Mouse (Mus musculus) left cerebral cortex, adult 8-10 months (tissue): Measurements from ENCODE around the gene Rgl2. TPM values are rescaled to one million over a fixed set of nuclear protein-coding genes. Genes with fewer than 3 reads are reported as not detected.

Experiments used
- DNase-seq, 2 experiments: peaks; one replicate each; pipeline ENCODE4 v3.0.0; 2022; ENCODE audit warnings: low spot score in 2 of 2
- total RNA-seq, 4 experiments: library from RNA; stranded (reverse); gene quantifications; 2 replicates each; pipeline ENCODE4 v1.2.4; 2022

Gene Rgl2
- total RNA-seq, 4 experiments from 2014 or later = 48.9 to 73.4 (median 60.6) TPM

DNA sequence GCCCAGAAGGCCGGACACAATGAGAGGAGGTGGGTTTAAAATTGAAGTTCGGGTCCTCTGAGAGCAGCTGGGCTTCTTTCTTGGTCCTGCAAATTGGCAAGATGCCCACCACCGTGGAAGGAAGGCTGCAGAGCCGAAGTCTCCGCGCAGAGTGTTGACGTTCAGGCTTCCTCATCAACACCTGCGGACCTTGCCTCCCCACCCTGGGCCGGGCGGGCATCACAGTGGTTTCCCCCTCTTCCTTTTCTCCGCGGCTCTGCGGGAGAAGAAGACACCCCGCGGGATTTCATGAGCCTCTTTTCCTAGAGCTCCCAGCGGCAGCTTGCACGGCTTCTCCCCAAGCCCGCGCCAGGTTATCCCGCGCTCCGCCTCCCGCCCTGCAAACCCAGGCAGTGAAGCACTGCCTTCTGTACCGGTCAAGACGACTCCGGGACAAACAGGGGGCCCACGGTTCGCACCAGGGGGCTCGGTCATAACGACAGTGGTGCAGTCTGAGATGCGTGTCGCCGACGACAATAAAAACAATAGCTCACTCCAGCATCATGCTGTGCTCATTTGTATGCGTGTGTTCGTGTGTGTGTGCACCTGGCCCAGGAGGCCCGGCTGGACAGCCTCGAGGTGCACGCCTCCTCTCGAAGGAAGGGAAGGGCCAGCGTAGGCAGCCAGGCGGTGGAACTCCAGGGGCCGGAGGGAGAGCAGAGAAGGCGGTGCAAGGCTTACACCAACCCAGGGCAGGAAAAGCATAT, 20.8 kb upstream of the Rgl2 start:
- peak in 1 of 2 experiments; percentile 63 for DNase-seq

DNA sequence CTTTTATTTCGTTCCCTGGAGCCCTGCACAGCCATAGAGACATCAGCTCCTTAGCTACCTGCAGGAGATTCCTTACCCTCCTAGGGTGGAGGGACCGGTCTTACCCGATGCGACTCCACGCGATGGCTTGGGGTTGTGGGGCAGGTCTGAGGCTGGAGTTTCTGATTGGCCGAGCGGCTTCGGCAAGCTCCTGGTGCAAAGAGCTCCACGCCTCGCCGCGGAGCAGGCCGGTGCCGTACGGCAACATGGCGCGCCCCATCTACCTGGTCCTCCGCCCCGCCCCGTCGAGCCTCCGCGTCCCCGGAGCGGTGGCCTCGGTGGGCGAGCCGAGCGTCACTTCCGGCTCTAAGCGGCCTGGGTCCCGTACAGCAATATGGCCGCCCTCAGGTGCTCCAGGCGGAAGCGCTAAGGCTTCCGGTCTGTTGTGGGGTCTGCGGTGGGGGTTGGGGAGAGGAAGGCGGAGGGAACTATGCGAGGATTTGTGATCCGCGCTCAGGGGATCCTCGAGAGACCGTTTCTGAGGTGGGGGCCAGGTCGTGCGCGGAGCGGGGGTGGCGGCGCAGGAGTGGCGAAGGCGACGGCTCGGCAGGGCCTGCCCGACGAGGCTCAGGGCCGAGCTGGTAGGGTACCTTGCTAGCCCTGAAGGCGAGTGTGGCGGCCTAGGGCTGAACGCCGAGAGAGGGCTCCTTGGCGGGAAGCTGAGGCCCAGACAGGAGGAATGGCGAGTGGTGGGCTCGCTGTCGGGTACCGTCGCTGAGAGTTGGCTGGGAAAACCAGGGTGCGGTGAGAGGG, 20.1 kb upstream of the Rgl2 start, which contains the start of gene Daxx:
Gene Daxx, plus strand, starts transcription at position 338 of the 792 bp plus-strand sequence.
- DNase-seq = peak; percentile 94 to 99

DNA sequence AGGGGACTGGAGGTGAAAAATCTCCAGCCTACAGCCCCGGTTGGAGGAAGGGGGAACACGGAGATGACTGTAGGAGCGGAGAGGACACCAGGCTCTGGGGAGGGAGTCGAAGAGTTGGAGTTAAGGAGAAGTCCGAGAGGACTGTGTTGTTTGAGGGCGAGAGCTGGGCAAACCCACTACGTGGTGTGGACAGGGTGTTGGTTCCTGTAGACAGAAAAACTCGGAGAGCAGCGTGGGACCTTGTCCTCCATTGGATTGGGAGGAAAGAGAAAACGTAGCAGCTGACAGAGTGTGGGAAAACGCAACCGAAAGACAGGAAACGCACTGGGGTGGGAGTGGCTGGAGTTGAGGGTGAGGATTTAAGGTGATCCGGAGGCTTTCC, 19.5 kb upstream of the Rgl2 start:
- DNase-seq = no peak

DNA sequence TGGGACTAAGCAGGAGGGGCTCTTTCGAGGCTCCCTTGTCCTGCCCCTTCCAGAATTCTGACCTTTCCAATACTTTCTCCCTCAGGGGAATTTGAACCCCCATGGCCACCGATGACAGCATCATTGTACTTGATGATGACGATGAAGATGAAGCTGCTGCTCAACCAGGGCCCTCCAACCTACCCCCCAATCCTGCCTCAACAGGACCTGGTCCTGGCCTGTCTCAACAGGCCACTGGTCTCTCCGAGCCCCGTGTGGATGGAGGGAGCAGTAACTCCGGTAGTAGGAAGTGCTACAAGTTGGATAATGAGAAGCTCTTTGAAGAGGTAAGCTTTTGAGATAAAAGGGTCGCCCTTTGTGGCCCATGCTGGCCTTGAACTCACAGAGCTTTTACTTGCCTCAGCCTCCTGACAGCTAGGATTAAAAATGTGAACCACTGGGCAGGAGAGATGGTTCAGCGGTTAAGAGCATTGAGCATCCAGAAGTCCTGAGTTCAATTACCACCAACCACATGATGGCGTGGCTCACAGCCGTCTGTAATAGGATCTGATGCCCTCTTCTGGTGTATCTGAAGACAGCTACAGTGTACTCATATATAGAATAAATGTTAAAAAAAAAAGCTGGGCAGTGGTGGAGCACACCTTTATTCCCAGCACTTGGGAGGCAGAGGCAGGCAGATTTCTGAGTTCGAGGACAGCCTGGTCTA, 18.8 kb upstream of the Rgl2 start:
- DNase-seq = no peak

DNA sequence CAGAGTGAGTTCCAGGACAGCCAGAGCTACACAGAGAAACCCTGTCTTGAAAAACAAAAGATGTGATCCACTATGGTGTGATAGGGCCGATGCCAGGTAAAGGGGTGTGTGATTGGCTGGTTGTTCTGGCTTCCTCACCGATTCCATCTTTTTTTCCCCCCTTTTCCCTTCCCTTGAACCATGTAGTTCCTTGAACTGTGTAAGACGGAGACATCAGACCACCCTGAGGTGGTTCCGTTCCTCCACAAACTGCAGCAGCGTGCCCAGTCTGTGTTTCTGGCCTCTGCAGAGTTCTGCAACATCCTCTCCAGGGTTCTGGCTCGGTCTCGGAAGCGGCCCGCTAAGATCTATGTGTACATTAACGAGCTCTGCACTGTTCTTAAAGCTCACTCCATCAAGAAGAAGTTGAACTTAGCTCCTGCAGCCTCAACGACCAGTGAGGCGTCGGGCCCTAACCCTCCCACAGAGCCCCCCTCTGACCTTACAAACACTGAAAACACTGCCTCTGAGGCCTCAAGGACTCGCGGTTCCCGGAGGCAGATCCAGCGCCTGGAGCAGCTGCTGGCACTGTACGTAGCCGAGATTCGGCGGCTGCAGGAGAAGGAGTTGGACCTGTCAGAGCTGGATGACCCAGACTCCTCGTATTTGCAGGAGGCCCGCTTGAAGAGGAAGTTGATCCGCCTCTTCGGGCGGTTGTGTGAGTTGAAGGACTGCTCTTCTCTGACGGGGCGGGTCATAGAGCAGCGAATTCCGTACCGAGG, 18.1 kb upstream of the Rgl2 start:
- DNase-seq = no peak

DNA sequence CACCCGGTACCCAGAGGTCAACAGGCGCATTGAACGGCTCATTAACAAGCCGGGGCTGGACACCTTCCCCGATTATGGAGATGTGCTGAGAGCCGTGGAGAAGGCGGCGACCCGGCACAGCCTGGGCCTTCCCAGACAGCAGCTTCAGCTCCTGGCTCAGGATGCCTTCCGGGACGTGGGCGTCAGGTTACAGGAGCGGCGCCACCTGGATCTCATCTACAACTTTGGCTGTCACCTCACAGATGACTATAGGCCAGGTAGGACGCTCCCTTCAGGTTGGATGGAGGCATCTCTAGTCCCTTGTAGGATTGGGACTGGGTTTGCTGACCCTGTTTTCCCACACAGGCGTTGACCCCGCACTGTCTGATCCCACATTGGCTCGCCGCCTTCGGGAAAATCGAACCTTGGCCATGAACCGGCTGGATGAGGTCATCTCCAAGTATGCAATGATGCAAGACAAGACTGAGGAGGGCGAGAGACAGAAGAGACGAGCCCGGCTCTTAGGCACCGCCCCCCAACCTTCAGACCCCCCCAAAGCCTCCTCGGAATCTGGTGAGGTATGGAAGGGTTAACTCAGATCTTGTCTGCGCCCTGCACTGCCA, 17.4 kb upstream of the Rgl2 start:
- peak in 1 of 2 experiments; percentile 24 for DNase-seq

DNA sequence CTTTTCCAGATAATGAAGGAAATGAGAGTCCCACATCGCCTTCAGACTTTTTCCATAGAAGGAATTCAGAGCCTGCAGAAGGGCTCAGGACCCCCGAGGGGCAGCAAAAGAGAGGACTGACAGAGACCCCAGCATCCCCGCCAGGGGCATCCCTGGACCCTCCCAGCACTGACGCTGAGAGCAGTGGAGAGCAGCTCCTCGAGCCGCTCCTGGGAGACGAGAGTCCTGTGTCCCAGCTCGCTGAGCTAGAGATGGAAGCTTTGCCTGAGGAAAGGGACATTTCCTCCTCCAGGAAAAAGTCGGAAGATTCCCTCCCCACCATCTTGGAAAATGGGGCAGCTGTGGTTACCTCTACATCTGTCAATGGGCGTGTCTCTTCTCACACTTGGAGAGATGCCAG, 16.1 kb upstream of the Rgl2 start:
- no peak for DNase-seq

DNA sequence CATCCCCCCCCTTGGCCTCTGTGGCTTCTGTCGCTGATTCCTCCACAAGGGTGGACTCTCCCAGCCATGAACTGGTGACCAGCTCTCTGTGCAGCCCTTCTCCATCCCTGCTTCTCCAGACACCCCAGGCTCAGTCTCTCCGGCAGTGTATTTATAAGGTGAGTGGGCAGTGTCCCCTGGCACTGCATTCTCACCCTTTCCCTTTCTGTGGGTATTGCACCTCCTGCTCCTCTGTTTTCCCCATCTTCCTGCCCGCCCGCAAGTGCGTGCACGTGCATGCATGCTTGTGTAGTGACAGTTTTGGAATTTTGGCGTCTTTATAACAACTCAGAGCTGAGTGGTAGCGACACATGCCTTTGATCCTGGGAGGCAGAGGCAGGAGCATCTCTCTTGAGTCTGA, 15.4 kb upstream of the Rgl2 start:
- no peak for DNase-seq

DNA sequence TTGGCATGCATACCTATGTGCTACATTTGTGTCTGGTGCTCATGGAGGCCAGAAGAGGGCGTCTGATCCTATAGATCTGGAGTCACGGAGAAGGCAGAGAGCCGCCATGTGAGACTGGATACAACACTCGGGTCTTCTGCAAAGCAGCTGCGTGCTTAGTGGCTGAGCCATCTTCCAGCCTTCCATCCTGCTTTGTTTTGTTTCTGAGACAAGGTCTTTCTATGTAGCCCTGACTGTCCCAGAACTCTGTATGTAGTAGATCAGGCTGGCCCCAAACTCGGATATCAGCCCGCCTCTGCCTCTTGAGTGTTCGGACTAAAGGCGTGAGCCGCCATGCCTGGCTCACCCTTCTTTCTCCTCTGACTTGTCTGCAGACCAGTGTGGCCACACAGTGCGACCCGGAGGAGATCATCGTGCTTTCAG, 14.4 kb upstream of the Rgl2 start:
- peak in 1 of 2 experiments; percentile 9 for DNase-seq

DNA sequence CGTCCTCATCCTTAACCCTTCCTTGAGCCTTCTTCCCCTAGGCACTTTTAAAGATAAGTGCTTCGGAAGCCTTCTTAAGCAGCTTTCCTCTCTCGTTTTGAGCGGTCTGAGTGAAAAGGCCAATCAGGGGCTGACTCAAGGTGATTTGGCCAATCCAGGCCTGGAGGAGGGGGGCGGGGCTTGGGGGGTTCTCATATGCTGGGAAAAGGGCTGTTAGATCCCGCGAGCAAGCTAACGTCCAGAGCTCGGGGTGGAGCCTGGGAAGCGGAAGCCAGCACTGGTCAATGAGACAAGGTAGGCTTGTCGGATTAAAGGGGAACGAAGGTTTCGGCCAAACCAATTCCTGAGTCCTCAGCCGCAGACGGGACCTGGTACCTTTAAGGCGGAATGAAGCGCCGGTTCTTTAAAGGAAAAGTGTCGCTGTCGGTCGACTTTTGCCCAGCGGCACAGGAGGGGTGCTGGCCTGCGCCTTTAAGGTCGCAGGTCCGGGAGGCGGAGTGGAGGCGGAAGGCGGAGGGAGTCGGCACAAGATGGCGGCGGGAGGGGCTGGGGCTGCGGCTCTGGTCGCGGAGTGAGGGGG, 13.6 kb upstream of the Rgl2 start, which contains the start of the genes Tapbp and Zbtb22:
Gene Tapbp, plus strand, starts transcription at position 229 of the 580 bp plus-strand sequence.
Gene Zbtb22, plus strand, starts transcription at position 234 of the 580 bp plus-strand sequence.
- DNase-seq = peak; percentile 94 to 97

DNA sequence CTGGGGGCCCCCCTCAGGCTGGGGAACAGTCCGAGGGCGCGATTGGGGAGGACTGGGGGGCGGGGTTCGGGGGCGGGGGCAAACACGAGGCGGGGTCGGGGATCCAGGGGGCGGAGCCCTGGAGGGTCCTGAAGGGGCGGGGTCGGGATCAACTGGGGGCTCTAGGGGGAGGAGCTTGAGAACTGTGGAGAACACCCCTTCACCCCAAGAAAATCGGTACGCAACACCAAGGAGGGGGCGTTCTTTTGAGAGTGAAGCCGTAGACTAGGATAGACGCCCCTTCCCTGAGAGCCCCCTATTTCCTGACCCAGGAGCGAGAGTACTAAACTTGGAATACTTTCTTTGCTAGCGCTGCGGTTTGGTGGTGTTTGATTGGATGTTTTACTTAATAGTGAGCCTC, 13.0 kb upstream of the Rgl2 start:
- DNase-seq = peak in 1 of 2 experiments; percentile 28

DNA sequence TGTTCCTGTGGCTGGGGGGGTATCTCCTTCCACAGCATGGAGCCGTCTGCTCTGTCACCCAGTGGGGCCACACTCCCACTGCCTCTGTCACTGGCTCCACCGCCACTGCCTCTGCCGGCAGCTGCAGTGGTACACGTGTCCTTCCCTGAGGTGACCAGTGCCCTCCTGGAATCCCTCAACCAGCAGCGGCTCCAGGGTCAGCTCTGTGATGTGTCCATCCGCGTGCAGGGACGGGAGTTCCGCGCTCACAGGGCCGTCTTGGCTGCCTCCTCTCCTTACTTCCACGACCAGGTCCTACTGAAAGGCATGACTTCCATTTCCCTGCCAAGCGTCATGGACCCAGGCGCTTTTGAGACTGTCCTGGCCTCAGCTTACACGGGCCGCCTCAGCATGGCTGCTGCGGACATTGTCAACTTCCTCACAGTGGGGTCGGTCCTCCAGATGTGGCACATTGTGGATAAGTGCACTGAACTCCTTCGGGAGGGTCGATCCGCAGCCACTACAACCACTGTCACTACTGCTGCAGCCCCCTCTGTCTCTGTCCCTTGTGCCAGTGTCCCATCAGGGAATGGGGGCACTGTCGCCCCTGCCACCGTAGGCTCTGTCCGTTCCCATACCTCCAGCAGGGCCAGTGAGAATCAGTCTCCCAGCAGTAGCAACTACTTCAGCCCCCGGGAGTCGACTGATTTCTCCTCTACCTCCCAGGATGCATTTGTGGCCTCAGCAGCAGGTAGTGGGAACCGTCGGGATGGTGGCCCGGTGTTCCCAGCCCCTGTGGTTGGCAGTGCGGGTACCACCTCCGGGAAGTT, 12.3 kb upstream of the Rgl2 start:
- peak in 1 of 2 experiments; percentile 36 for DNase-seq

DNA sequence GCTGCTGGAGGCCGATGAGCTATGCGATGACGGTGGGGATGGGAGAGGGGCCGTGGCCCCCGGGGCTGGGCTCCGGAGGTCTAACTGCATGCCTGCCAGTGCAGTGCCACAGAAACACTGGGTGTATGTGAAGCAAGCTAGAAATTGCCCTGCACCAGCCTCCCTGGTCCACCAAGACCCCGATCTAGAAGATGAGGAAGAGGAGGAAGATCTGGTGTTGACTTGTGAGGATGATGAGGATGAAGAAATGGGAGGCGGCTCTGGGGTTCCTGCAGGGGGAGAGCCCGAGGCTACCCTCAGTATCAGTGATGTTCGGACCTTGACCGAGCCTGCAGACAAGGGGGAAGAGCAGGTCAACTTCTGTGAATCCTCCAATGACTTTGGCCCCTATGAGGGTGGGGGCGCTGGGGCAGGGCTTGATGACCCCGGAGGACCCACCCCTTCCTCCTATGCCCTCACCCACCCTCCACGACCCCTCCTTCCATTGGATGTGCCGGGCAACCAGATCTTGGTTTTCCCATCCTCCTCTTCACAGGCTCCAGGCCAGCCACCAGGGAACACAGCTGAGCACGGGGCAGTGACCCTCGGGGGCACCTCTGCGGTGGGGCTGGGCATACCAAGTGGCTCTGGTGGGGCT, 11.6 kb upstream of the Rgl2 start:
- DNase-seq = peak in 1 of 2 experiments; percentile 26

DNA sequence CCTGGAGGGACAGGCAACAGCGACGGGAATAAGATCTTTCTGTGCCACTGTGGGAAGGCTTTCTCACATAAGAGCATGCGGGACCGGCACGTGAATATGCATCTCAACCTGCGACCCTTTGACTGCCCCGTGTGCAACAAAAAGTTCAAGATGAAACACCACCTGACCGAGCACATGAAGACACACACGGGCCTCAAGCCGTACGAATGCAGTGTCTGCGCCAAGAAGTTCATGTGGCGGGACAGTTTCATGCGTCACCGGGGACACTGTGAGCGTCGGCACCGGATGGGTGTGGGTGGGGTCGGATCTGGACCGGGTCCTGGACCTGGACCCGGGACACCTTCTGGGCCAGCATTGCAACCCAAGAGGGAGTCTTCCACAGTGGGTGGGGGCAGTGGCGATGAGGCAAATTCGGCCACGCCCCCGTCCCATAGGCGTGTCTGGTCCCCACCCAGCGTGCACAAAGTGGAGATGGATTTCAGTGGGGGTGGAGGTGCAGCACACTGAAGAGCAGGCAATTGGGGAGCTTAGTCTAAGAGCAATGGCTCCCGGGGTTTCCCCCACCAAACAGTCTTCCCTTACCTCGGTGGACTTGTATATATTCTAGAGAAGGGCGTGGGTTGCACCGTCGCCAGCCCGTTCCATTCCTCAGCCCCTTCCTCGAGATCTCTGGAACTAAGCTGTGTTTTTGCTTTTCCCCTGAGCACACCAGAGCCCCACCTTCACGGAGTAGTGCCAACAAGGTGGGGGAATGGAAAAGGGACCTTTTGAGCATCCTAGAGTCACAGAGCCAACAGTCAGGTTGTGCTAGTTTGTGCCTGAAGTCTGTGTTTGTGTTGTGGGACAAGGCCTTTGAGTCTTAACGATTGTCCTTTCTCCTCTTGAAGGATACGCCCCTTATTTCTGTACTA, 10.8 kb upstream of the Rgl2 start:
- DNase-seq = peak in 1 of 2 experiments; percentile 31

DNA sequence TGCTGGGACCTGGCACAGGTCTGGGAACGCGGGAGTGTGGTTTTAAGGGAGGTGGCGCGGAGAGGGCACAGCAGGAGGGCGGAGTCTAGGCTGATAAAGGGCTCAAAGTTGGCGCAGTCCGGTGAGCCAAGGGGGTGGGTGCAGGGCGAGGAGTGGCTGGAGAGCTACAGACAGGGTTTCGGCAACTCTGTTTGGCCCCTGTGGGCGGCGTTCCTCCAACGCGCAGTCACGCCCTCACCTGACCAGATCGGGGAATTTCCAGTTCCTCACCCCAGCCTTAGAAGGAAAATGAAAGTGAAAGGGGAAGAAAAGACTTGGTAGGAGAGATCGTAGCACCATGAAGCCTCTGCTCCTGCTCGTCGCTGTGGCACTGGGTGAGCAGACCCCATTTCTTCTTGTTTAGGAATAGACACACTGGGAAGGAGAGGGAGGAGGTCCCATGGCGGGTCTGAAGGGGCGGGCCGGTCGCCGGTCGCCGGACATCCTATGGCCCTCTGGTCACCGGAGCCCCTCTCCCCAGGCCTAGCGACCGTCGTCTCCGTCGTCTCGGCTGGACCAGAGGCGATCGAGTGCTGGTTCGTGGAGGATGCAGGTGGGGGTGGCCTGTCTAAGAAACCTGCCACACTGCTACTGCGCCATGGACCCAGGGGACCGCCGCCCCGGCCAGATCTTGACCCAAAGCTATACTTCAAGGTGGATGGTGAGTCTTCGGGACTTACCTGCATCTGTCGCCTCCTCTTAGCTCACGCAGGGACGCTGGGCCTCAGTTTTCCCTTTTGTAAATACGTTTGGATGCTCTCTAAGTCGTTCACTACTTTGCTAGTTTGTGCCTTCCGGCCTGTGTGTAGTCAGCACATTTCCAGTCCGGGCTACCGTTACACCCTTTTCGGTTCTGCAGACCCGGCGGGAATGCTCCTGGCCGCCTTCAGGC, 9.7 kb upstream of the Rgl2 start:
- peak; percentile 47 to 49 for DNase-seq

DNA sequence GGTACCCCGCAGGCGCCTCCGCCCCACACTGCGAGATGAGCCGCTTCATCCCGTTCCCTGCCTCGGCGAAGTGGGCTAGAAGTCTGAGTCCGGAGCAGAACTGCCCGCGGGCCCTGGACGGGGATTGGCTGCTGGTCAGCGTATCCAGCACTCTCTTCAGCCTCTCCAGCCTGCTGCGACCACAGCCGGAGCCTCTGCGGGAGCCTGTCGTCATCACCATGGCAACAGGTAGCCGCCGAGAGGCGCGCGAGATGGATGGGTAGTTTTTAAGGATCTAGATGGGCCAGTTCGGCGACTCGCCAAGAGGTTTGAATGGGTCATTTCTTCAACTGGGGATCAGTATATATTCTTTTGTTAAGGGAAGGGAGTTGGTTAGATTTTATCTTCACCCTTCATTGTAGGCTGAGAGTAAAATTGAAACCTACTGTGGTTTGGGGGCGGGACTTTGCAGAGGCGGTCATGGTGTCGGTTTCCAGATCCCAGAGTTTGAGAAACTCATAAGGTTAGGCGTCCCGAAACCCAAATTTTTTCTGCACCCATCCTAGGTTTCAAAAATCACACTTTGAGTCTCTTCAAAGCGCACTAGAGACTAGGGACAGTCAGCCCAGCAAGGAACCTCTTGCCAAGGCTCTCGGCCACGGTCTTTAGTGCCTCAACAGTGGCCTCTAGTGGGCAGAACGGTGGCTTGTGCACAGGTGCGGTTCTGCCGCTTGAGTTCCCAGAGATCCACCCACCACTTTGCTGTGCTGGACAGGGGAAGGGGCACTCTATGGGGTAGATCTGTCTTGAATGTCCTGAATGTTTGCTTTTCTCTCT, 8.9 kb upstream of the Rgl2 start:
- peak; percentile 67 to 72 for DNase-seq
